Mouse (Mus musculus): Measurements from ENCODE around the gene 4930453N24Rik.

DNA sequence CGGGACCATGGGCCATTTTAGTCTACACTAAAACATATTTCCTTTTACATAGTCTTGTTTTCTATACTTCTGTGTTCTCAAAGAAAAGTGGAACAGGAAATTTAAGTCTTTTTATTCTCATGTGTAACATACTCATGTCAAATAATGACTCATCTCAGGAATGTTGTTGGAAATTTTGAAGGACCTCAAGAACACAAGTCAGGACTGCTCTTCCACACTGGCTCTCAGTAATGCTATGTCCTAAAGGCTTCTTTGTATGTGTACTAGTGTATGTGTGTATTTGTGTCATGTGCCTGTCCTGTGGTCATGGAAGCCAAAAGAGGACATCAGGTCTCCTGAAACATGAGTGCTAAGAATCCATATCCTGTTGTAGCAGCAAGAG lies 11.7 kb downstream of the 4930453N24Rik start:
- no peak for TF ChIP-seq POLR2A (IDR thresholded peaks at IDR 0.05; ENCODE audit: borderline replicate concordance, control insufficient read depth, low read depth, low read length)
- no peak for TF ChIP-seq CTCF (IDR thresholded peaks at IDR 0.05; ENCODE audit: control insufficient read depth, insufficient read depth, low read length)
